Mouse (Mus musculus): ENCODE data around the gene Csnk1g1.

DNA sequence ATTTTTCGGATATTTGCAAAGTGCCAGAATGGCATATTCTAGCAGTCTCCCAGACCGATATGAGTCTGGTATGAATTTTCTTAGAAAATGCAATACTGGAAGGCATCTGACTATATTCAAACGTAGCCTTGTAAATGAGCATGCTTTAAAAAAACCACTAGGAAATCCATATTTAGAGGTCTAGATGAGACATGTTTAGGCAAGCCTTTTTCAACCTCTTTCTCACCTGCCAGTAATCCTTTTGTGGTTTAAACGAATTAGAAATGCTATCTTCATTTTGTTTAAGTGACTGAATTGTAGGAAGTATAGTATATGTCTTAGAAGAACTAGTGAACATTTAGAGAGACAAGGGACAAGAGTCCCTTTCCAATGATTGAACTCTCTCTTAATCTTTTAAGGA, 1.1 kb downstream of the Csnk1g1 start:
- TF ChIP-seq CTCF (IDR thresholded peaks at IDR 0.05; ENCODE audit: low read depth, low read length) (no peak), EP300 (IDR thresholded peaks at IDR 0.05; ENCODE audit: insufficient read depth, low read depth, low read length) (no peak)
